Mouse (Mus musculus): ENCODE data around the gene B430305J03Rik. TPM values are rescaled to one million over a fixed set of nuclear protein-coding genes. Genes with fewer than 3 reads are reported as not detected.

The B430305J03Rik gene
- total RNA-seq (2021), result 1 to 10 TPM; 3.1 TPM
- long read RNA-seq, partial matches to known transcripts, result 0 of 2 reads
- long read RNA-seq, other reads (novel, unspliced or antisense), result 0 of 2 reads

GRCm38 (mm10) chr3:61365779-61366373 is at the start of gene B430305J03Rik:
Gene B430305J03Rik, minus strand, starts transcription at chr3:61365951.
- DNase-seq (ENCODE audit: low spot score in 2 of 2), result peak in 1 of 2 experiments; percentile 40

- DNase-seq (ENCODE audit: low spot score in 2 of 2), result no peak
These were observed 43.9 kb upstream of the B430305J03Rik start for GRCm38 (mm10) chr3:61409683-61410082.

DNA sequence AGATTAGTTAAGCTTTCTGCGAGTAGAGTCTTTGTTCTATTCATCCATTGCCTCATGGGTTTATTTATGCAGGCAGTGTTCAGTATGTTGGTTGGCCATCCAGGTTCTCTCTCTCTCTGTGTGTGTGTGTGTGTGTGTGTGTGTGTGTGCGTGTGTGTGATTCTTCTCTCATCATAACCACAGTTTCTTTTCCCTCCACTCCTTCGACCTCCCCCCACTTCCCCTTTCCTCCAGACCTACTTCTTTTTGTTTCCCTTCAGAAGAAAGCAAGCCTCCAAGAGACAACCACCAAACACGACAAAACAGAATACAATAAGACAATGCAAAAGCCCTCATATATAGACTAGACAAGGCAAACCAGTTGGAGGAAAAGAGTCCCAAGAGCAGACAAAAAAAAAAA is 41.2 kb upstream of the B430305J03Rik start:
- DNase-seq (ENCODE audit: low spot score in 2 of 2), result no peak

DNA sequence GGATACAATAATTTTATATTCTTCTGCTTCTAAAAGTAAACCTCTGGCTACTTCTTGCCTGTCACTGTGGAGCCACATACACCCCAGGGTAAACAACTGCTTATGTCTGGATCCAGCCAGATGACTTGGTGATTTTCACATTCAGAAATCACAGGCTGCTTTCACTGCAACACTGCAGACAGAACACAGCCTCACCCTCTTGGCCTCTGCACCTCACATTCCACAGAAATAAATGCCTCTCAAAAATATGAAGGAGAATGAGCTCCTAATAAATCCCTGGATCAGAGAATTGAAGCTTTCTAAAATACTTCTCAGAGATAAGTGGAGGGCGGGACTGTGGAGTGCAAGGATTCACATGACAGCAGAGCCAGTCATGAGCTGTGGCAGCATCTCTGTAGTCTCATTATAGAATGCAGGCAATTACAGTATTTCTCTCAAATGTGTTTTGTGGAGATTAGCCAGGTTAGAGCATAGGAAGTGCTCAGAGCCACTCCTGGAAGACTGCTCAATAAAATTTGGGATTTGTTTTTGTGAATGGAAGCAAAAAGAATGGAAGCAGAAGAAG is 35.2 kb upstream of the B430305J03Rik start:
- no peak for DNase-seq (ENCODE audit: low spot score in 2 of 2)

GRCm38 (mm10) chr3:61396728-61397127 is 31.0 kb upstream of the B430305J03Rik start:
- no peak for DNase-seq (ENCODE audit: low spot score in 2 of 2)

GRCm38 (mm10) chr3:61395382-61395781 is 29.6 kb upstream of the B430305J03Rik start:
- no peak for DNase-seq (ENCODE audit: low spot score in 2 of 2)

DNA sequence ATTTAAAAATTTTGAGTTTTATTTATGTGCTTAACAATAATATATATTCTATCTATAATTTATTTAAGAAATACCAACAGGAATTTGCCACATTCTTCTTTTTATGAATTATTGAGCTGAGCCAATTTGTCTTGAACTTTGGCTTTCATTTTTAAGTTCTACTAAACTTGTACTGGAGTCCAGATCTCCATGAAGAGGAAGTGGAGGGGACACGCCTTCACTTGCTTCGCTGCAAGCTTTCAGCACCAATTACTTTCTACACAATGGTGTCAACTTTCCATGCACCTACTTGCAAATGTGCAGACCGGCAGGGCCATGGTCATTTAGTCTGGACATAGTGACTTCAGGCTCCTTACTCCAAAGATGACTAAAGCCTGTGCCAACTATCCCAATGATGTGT is 27.8 kb upstream of the B430305J03Rik start:
- no peak for DNase-seq (ENCODE audit: low spot score in 2 of 2)

GRCm38 (mm10) chr3:61392881-61393280 is 27.1 kb upstream of the B430305J03Rik start:
- DNase-seq (ENCODE audit: low spot score in 2 of 2), result no peak

DNA sequence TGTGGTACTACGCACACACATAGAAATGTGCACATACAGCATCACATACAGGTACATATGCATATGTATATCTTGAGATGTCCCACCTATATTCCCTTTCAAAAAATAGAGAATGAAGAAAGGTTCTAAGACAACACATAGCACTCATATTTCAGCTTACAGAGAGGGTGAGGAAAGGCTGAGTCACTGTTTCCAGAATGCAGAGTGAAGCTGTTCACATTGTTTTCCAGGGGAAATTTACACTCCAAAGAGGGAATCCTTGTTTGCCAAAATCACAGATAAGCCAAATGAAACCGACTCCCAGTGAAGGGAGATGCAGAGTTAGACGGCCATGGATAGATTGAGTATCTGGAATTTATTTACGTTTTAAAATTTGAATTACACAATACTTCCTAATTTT is 25.8 kb upstream of the B430305J03Rik start:
- DNase-seq (ENCODE audit: low spot score in 2 of 2), result no peak

DNA sequence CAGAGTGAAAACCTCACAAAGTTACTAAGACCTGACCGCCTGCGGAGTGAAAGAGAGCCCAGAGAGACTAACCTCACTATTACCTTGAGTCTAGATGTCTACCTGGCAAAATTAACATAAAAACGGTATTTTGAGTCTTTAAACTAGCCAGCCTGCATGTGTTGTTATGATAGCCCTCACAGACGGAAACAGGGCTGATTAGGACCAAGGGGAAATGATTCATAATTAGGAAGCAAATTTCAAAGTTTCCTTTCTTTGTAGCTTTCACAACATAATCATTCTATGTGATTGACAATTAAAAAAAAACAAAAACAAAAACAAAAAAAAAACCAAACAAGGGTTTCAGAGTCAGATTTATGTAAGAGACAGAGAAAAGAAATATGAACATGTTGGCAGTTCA is 20.6 kb upstream of the B430305J03Rik start:
- no peak for DNase-seq (ENCODE audit: low spot score in 2 of 2)

DNA sequence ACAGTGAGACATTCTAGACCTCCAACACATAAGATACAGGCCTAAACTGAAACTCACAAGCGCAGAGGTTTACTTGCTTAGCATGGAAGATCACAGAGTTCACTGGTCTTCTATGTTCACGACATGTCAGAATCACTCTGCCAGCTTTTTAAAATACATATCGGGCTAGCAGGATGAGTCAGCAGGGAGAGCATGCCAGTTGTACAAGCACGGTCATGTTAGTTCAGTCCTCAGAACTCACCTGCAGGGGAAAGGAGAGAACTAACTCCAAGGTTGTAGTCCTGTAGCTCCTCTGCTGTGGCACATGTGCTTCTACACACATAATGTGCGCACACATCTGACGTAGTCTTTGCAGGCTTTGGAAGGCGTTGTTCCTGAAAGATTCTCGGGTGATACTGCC is 10.2 kb upstream of the B430305J03Rik start:
- DNase-seq (ENCODE audit: low spot score in 2 of 2), result no peak

DNA sequence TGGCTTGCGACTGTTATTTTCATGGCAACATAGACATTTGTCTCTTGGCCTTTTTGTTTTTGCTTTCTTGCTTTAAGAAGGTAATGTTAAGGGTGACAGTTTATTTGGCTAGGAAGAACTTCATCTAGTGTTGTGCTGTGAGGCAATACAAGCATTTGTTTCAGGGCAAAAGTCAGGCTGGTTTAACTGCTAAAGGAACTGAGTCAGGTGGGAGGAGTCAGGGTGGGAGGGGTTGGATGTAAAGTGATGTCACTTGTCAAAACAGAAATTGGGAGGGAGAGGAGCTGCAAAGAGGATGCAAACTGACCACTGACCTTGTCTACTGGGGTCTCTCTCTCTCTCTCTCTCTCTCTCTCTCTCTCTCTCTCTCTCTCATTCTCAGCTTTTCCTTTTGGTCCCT is 2.7 kb upstream of the B430305J03Rik start:
- no peak for DNase-seq (ENCODE audit: low spot score in 2 of 2)

- peak; percentile 24 to 71 for DNase-seq (ENCODE audit: low spot score in 2 of 2)
These were observed 573 bp downstream of the B430305J03Rik start for GRCm38 (mm10) chr3:61364978-61365778.

- DNase-seq (ENCODE audit: low spot score in 2 of 2), result no peak
These were observed 1.1 kb downstream of the B430305J03Rik start for GRCm38 (mm10) chr3:61364661-61364977.

DNA sequence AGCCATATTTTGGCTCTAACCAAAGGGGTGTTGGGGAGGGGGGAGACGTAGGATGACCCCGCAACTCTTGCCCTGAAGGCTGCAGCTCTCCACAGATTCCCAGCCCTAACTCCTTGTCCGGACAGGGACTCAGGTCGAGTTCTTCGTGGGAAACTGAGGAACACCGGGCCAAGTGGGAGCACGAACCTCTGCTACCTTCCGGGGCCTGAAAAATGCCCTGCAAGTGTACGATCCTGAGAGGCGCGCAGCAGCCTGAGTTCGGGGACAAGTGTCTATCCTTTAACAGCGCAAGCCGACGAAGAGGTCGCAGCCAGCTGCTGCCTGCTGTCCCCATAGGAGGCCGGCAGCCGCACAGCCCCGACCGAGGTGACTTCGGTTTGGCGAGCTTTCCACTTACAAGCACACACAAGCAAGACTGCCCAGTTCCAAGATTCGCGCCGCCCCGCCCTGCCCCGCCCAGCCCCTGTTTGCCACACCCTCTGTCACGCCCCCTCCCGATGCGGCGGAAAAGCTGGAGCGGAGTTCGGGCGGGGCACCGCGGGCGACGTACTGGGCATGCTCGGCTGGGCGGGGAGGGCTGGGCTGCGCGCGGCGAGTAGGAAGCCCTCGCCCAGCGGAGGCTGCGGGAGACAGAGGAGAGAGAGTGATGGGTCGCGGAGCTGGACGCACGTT is 1.6 kb downstream of the B430305J03Rik start:
- peak; percentile 95 to 96 for DNase-seq (ENCODE audit: low spot score in 2 of 2)

- DNase-seq (ENCODE audit: low spot score in 2 of 2), result peak; percentile 93 to 97
These were observed 2.4 kb downstream of the B430305J03Rik start for GRCm38 (mm10) chr3:61363161-61363988.

DNA sequence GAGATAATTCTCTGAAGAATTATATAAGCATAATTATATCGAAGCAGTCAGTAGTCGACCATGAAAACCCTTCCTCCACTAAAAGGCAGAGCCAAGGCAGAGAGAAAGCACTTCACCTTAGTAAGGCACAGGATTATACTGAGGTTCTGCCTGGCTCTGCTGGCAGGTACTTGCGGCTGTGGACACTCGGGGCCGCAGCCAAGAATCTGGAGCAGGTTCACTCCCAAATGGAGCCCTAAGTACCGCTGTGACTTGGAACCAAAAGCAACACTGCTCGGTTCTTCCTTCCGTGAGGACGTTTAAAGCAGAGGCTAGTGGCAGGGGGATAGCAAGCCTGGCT is 3.0 kb downstream of the B430305J03Rik start:
- DNase-seq (ENCODE audit: low spot score in 2 of 2), result no peak

DNA sequence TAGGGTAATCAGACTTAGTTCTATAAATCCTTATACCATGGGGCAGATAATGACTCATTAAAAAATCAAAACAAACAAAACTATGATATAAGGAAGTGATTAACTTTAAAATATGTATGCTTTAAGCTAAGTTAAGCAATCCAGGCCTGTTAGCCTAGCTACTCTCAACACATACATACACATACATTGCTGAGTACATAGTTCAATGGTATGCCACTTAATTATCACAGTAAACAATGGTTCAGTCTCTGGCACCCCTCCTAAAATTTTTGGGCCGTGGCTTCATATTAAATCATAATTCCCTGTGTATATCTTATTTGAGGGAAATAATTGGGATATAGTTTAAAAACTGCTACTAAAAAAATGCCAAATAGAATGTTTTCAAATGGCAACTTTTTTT is 4.4 kb downstream of the B430305J03Rik start, which contains the start of gene Rap2b:
Gene Rap2b (plus strand): TSS at position 301 of the 400 bp plus-strand sequence.
- DNase-seq (ENCODE audit: low spot score in 2 of 2), result no peak

- no peak for DNase-seq (ENCODE audit: low spot score in 2 of 2)
These were observed 6.9 kb downstream of the B430305J03Rik start for GRCm38 (mm10) chr3:61358756-61359293.

GRCm38 (mm10) chr3:61358107-61358506 is 7.6 kb downstream of the B430305J03Rik start:
- no peak for DNase-seq (ENCODE audit: low spot score in 2 of 2)

- DNase-seq (ENCODE audit: low spot score in 2 of 2), result no peak
These were observed 10.3 kb downstream of the B430305J03Rik start for GRCm38 (mm10) chr3:61355464-61355863.

Measured in layer of hippocampus, adult 18-20 months (tissue).